Mouse (Mus musculus) adrenal gland, adult 18-20 months (tissue): ENCODE data around the gene Fgfr1op. TPM values are rescaled to one million over a fixed set of nuclear protein-coding genes. Genes with fewer than 3 reads are reported as not detected.
A peak's percentile ranks its signal among the peaks of the same experiment; 100 is the strongest.
"Not testable (repeated sequence)": the region's sequence is repeated elsewhere in the genome, so short reads cannot be mapped to it uniquely, and the experiment has no call there.

ENCODE experiments used
- DNase-seq, 2 experiments: peaks; one replicate each; pipeline ENCODE4 v3.0.0; 2021 to 2022; ENCODE audit warnings: low spot score in 2 of 2
- long read RNA-seq, 2 experiments: library from polyadenylated mRNA; stranded (forward); transcript quantifications; one replicate each; pipeline ENCODE4 v2.0.0; 2021
- total RNA-seq, 2 experiments: library from RNA; stranded (reverse); gene quantifications; 1 replicate in 1 of 2; 2 replicates in 1 of 2; pipeline ENCODE4 v1.2.3; 2021

The Fgfr1op gene
- 10 to 100 TPM; 17.5 to 26.1 TPM for total RNA-seq
- long read RNA-seq, experiment 1, transcript Fgfr1op-201 (12 exons, 3,077 nt): major isoform, 19 of 29 reads
- long read RNA-seq, experiment 1, partial matches to known transcripts: 2 of 29 reads
- long read RNA-seq, experiment 1, other reads (novel, unspliced or antisense): 6 of 29 reads
- long read RNA-seq, experiment 2, transcript Fgfr1op-201 (12 exons, 3,077 nt): major isoform, 61 of 96 reads
- long read RNA-seq, experiment 2, partial matches to known transcripts: 11 of 96 reads
- long read RNA-seq, experiment 2, other reads (novel, unspliced or antisense): 22 of 96 reads

GRCm38 (mm10) chr17:8164701-8165607, at the start of gene Fgfr1op:
TSS of gene Fgfr1op (plus strand) at chr17:8165501.
- peak; percentile 36 to 69 for DNase-seq

GRCm38 (mm10) chr17:8116378-8116777, 48.9 kb upstream of the Fgfr1op start:
- DNase-seq: not testable (repeated sequence)

GRCm38 (mm10) chr17:8116928-8117327, 48.4 kb upstream of the Fgfr1op start:
- not testable (repeated sequence) for DNase-seq

GRCm38 (mm10) chr17:8122974-8123373, 42.3 kb upstream of the Fgfr1op start:
- not testable (repeated sequence) for DNase-seq

GRCm38 (mm10) chr17:8124586-8124985, 40.7 kb upstream of the Fgfr1op start:
- DNase-seq: not testable (repeated sequence)

- DNase-seq: not testable (repeated sequence)
These were observed 36.8 kb upstream of the Fgfr1op start for GRCm38 (mm10) chr17:8128326-8128993.

- DNase-seq: not testable (repeated sequence)
These were observed 35.7 kb upstream of the Fgfr1op start for GRCm38 (mm10) chr17:8129578-8129977.

- not testable (repeated sequence) for DNase-seq
These were observed 34.5 kb upstream of the Fgfr1op start for GRCm38 (mm10) chr17:8130849-8131248.

GRCm38 (mm10) chr17:8138116-8138515, 27.2 kb upstream of the Fgfr1op start:
- DNase-seq: not testable (repeated sequence)

GRCm38 (mm10) chr17:8140210-8140609, 25.1 kb upstream of the Fgfr1op start:
- not testable (repeated sequence) for DNase-seq

GRCm38 (mm10) chr17:8143802-8144673, 21.3 kb upstream of the Fgfr1op start:
- DNase-seq: not testable (repeated sequence)

- not testable (repeated sequence) for DNase-seq
These were observed 18.4 kb upstream of the Fgfr1op start for GRCm38 (mm10) chr17:8146931-8147330.

- not testable (repeated sequence) for DNase-seq
These were observed 17.6 kb upstream of the Fgfr1op start, which contains the start of the genes Gm49673 and Rnaset2a for GRCm38 (mm10) chr17:8147439-8148316. TSS of gene Gm49673 (minus strand) at chr17:8147788. TSS of gene Rnaset2a (minus strand) at chr17:8148097.

GRCm38 (mm10) chr17:8155010-8155409, 10.3 kb upstream of the Fgfr1op start:
- DNase-seq: not testable (repeated sequence)

GRCm38 (mm10) chr17:8155982-8156381, 9.3 kb upstream of the Fgfr1op start:
- not testable (repeated sequence) for DNase-seq

- not testable (repeated sequence) for DNase-seq
These were observed 6.7 kb upstream of the Fgfr1op start for GRCm38 (mm10) chr17:8158627-8159026.

- DNase-seq: not testable (repeated sequence)
These were observed 4.3 kb upstream of the Fgfr1op start for GRCm38 (mm10) chr17:8160969-8161368.

- DNase-seq: peak; percentile 39 to 41
These were observed 276 bp downstream of the Fgfr1op start for GRCm38 (mm10) chr17:8165608-8165945.

GRCm38 (mm10) chr17:8165977-8166376, 676 bp downstream of the Fgfr1op start:
- not testable (repeated sequence) for DNase-seq
